15 mouse cellular contexts compared by ENCODE assay signal in the genomic region with DNA sequence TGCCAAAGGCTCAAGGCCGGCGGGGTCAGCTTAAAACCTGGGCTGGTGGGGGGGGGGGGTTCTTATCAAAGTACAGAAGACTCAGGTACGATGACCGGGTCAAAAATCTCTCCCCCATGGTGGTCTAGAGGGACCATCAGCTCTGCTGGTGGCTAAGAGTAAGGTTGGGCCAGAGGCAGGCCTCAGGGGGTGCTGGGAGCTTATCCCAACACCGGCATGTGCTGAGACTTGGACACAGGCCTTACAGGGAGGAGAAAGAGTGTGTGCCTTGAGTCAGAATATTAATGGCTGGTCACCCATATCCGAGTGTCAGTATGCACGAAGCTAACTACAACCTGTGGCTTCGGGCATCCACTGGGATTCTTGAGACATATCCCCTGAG. TPM values are rescaled to one million over a fixed set of nuclear protein-coding genes. Genes with fewer than 3 reads are reported as not detected.
DNase-seq lines count a peak whose midpoint lies in the region; ATAC-seq and TF ChIP-seq lines count a peak whose summit lies in the region.
"Had no signal": no experiment of that assay in that cellular context is flagged by ENCODE, and none has a peak within 500 bp of the region (broad histone marks: within the 10 kb centered on the region; RNA-seq: fewer than 3 reads in every experiment).

No protein-coding gene starts in this region.

- peak; percentile 35; the same call in 1 of the 2 replicates for ATAC-seq in midbrain, embryonic 12.5 days (ENCODE audit: low FRiP score, low read depth)
- ATAC-seq in hindbrain, embryonic 14.5 days (ENCODE audit: low FRiP score): peak; percentile 36; the same call in 1 of the 2 replicates

- H3K9ac ChIP-seq in midbrain, embryonic 12.5 days (replicated peaks): no peak overlapping the region
- H3K9ac ChIP-seq in hindbrain, embryonic 14.5 days: no peak overlapping the region
- H3K9ac ChIP-seq: embryonic facial prominence, embryonic 13.5 days had no signal

- DNase-seq in gastrocnemius, adult 2 months: no peak
- DNase-seq in gastrocnemius, postnatal 10 days: no peak
- DNase-seq in midbrain, embryonic 10.5 days (ENCODE audit: low spot score): no peak
- no peak for DNase-seq in hindbrain, embryonic 14.5 days (ENCODE audit: low spot score)
- DNase-seq in left cerebral cortex, postnatal 25 days (ENCODE audit: low spot score in 2 of 2): no peak
- DNase-seq in T-cell, adult 2 months (ENCODE audit: low spot score): no peak
- DNase-seq: gastrocnemius, postnatal 36 days; lung, adult 2 months; thymus, postnatal 25 days had no signal

- H3K36me3 ChIP-seq in midbrain, embryonic 12.5 days: no peaks in the 10 kb centered on the region
- no peaks in the 10 kb centered on the region for H3K36me3 ChIP-seq in midbrain, embryonic 10.5 days
- no peaks in the 10 kb centered on the region for H3K36me3 ChIP-seq in hindbrain, embryonic 14.5 days (replicated peaks; ENCODE audit: control insufficient read depth, insufficient read depth)
- H3K36me3 ChIP-seq: embryonic facial prominence, embryonic 13.5 days; G1E; heart, embryonic 10.5 days; limb, embryonic 10.5 days had no signal

- peaks cover 17% of the 10 kb centered on the region for H3K27me3 ChIP-seq in midbrain, embryonic 12.5 days
- H3K27me3 ChIP-seq in midbrain, embryonic 10.5 days (ENCODE audit: low read depth, poor library complexity, severe bottlenecking): peaks cover 46% of the 10 kb centered on the region
- H3K27me3 ChIP-seq in hindbrain, embryonic 14.5 days (ENCODE audit: control insufficient read depth, insufficient read depth, low read length): no peaks in the 10 kb centered on the region

- no peaks in the 10 kb centered on the region for H3K9me3 ChIP-seq in midbrain, embryonic 12.5 days
- H3K9me3 ChIP-seq in midbrain, embryonic 10.5 days (replicated peaks): no peaks in the 10 kb centered on the region
- H3K9me3 ChIP-seq in hindbrain, embryonic 14.5 days (ENCODE audit: control insufficient read depth, low read length): no peaks in the 10 kb centered on the region
- H3K9me3 ChIP-seq: embryonic facial prominence, embryonic 13.5 days; G1E; heart, embryonic 10.5 days; limb, embryonic 10.5 days had no signal

- intact Hi-C loops in gastrocnemius, adult 2 months (cut with DNase I): no loop called here
- intact Hi-C loops in left cerebral cortex, postnatal 25 days (cut with DNase I): no loop called here

- no peak for TF ChIP-seq CTCF in gastrocnemius, adult 2 months (IDR thresholded peaks at IDR 0.05)

- 44% methylated on average over 8 of the region's 8 CpGs for WGBS in midbrain, embryonic 12.5 days
- 46% methylated on average over 8 of the region's 8 CpGs for WGBS in midbrain, embryonic 10.5 days
- WGBS in hindbrain, embryonic 14.5 days: 32% methylated on average over 8 of the region's 8 CpGs

- H3K27ac ChIP-seq in gastrocnemius, adult 2 months: peak overlapping the region; percentile 49; the same call in 1 of the 2 replicates
- peak overlapping the region; percentile 30; the same call in 1 of the 2 replicates for H3K27ac ChIP-seq in midbrain, embryonic 12.5 days (replicated peaks)
- H3K27ac ChIP-seq in midbrain, embryonic 10.5 days (replicated peaks): no peak overlapping the region; the same call in 1 of the 2 replicates
- peak overlapping the region; percentile 67; the same call in 1 of the 2 replicates for H3K27ac ChIP-seq in hindbrain, embryonic 14.5 days
- H3K27ac ChIP-seq: embryonic facial prominence, embryonic 13.5 days; heart, embryonic 10.5 days; limb, embryonic 10.5 days had no signal

- H3K4me2 ChIP-seq in midbrain, embryonic 12.5 days (replicated peaks): peak overlapping the region; percentile 11; the same call in 1 of the 2 replicates
- no peak overlapping the region for H3K4me2 ChIP-seq in hindbrain, embryonic 14.5 days (replicated peaks)
- H3K4me2 ChIP-seq: embryonic facial prominence, embryonic 13.5 days; liver, embryonic 11.5 days had no signal

- peaks cover 46% of the 10 kb centered on the region for H3K4me1 ChIP-seq in midbrain, embryonic 12.5 days
- H3K4me1 ChIP-seq in midbrain, embryonic 10.5 days: peaks cover 52% of the 10 kb centered on the region
- peaks cover 49% of the 10 kb centered on the region for H3K4me1 ChIP-seq in hindbrain, embryonic 14.5 days (replicated peaks; ENCODE audit: control insufficient read depth, insufficient read depth, low read length)
- H3K4me1 ChIP-seq: heart, embryonic 10.5 days had no signal

- H3K4me3 ChIP-seq in gastrocnemius, adult 2 months: no peak overlapping the region
- H3K4me3 ChIP-seq in midbrain, embryonic 12.5 days: no peak overlapping the region
- H3K4me3 ChIP-seq in midbrain, embryonic 10.5 days: no peak overlapping the region
- H3K4me3 ChIP-seq in hindbrain, embryonic 14.5 days (replicated peaks; ENCODE audit: low read length): no peak overlapping the region
- H3K4me3 ChIP-seq: embryonic facial prominence, embryonic 13.5 days; heart, embryonic 10.5 days; limb, embryonic 10.5 days had no signal

RNA-seq across cellular contexts. Expression of a gene that starts 31.4 kb away (rescaled TPM):
- total RNA-seq in gastrocnemius, adult 2 months (2021): 1 to 10 TPM; 7.9 to 9.8 TPM
- total RNA-seq in gastrocnemius, postnatal 10 days (2021): 10 to 100 TPM in 1 of 2 experiments, 1 to 10 TPM in 1; 9.7 to 12.8 TPM
- 89.1 and 94.2 TPM in 2 replicates for polyA plus RNA-seq in midbrain, embryonic 12.5 days (2016; fragmentation: Nextera tagmentation; extraction: Ambion mirVana)
- polyA plus RNA-seq in midbrain, embryonic 10.5 days (2016; fragmentation: Nextera tagmentation; extraction: Ambion mirVana): 96.0 and 102 TPM in 2 replicates
- polyA plus RNA-seq in hindbrain, embryonic 14.5 days (2014; fragmentation: Nextera tagmentation; extraction: Ambion mirVana): 53.3 and 59.5 TPM in 2 replicates
- 10 to 100 TPM; 29.1 to 29.4 TPM for total RNA-seq in left cerebral cortex, postnatal 25 days (2021)
